Mouse (Mus musculus) lung, adult 2 months (tissue): ENCODE measurements around the gene Ppp3r2.

Experiments used
- CTCF ChIP-seq: fragments of 200-500 bp; IDR thresholded peaks from 2 replicates; pipeline ENCODE4 v1.5.1; 2011; ENCODE audit warnings: mild to moderate bottlenecking, low read length, control low read depth; ENCODE audit not compliant: insufficient read depth
- POLR2A ChIP-seq: fragments of 200-500 bp; IDR thresholded peaks from 2 replicates; pipeline ENCODE4 v1.6.1; 2011; ENCODE audit warnings: low read depth, mild to moderate bottlenecking, control low read depth, low read length, borderline replicate concordance; ENCODE audit errors: extremely low read depth

GRCm38 (mm10) chr4:49664850-49665249, 17.0 kb downstream of the Ppp3r2 start:
- TF ChIP-seq CTCF (no peak), POLR2A (no peak)
